Mouse (Mus musculus) midbrain, postnatal 0 days (tissue): Measurements from ENCODE around the gene Ldlrad1. TPM values are rescaled to one million over a fixed set of nuclear protein-coding genes. Genes with fewer than 3 reads are reported as not detected.

Experiments used
- ATAC-seq: fragments of 200-750 bp; cut with Nextera tagmentation; 2 replicates; pipeline ENCODE4 v1.8.0; 2017; ENCODE audit warnings: moderate number of reproducible peaks, mild to moderate bottlenecking, moderate TSS enrichment, moderate library complexity; ENCODE audit not compliant: low FRiP score
- DNase-seq: peaks from one replicate; pipeline ENCODE4 v3.0.0-alpha.2; 2015; ENCODE audit warnings: low spot score
- H3K27ac ChIP-seq: fragments of 300-500 bp; sonication (generic); 2 replicates; pipeline ENCODE4 v1.5.1; 2014; ENCODE audit warnings: low read depth, mild to moderate bottlenecking, low read length, mixed read lengths
- H3K27me3 ChIP-seq: fragments of 300-500 bp; sonication (generic); 2 replicates; pipeline ENCODE4 v1.6.1; 2014; ENCODE audit warnings: low read length, control low read depth, mixed read lengths; ENCODE audit not compliant: insufficient read depth
- H3K36me3 ChIP-seq: fragments of 300-500 bp; sonication (generic); 2 replicates; pipeline ENCODE4 v1.6.1; 2014; ENCODE audit warnings: low read length, control low read depth, mixed read lengths; ENCODE audit not compliant: insufficient read depth
- H3K4me1 ChIP-seq: fragments of 300-500 bp; sonication (generic); 2 replicates; pipeline ENCODE4 v1.6.1; 2014; ENCODE audit warnings: mild to moderate bottlenecking, control low read depth, antibody characterized with exemption, low read length, mixed read lengths; ENCODE audit not compliant: insufficient read depth
- H3K4me2 ChIP-seq: fragments of 300-500 bp; sonication (generic); 2 replicates; pipeline ENCODE4 v1.6.1; 2014; ENCODE audit warnings: low read depth, mild to moderate bottlenecking, low read length, mixed read lengths; ENCODE audit not compliant: poor library complexity, severe bottlenecking
- H3K4me3 ChIP-seq: fragments of 300-500 bp; sonication (generic); 2 replicates; pipeline ENCODE4 v1.5.1; 2014; ENCODE audit warnings: low read depth, mild to moderate bottlenecking, low read length, moderate library complexity
- H3K9ac ChIP-seq: fragments of 300-500 bp; sonication (generic); replicated peaks from 2 replicates; pipeline ENCODE4 v1.6.1; 2014; ENCODE audit warnings: mild to moderate bottlenecking, low read length, moderate library complexity, mixed read lengths; ENCODE audit not compliant: poor library complexity, severe bottlenecking
- H3K9me3 ChIP-seq: fragments of 300-500 bp; sonication (generic); 2 replicates; pipeline ENCODE4 v1.6.1; 2016; ENCODE audit warnings: low read length, control low read depth
- CTCF ChIP-seq: IDR thresholded peaks from 2 replicates; pipeline ENCODE4 v1.5.1; 2016; ENCODE audit warnings: antibody characterized with exemption, mild to moderate bottlenecking
- WGBS: fragments of 180-500 bp; shearing (Covaris S2); extraction: QIAGEN DNeasy Blood & Tissue Kit; methylation state at CpG from one replicate; pipeline ENCODE4 v1.1.7; 2014; 5-methylcytosine and 5-hydroxymethylcytosine counted together
- polyA plus RNA-seq: library from polyadenylated mRNA; unstranded; fragments of >200 nt; fragmentation: Nextera tagmentation; extraction: Ambion mirVana; gene quantifications from 2 replicates; pipeline ENCODE4 v1.2.1, GENCODE M21; 2015
- total RNA-seq: library from RNA; depleted of rRNA; stranded (reverse); fragments of >200 nt; gene quantifications from 2 replicates; pipeline ENCODE4 v1.2.3, GENCODE M21; 2014

The Ldlrad1 gene
- total and polyA plus RNA-seq, 2 experiments from 2014 or later, result not detected

GRCm38 (mm10) chr4:107247110-107247509 lies 38.1 kb downstream of the Ldlrad1 start:
- DNase-seq, result no peak
- Histone ChIP-seq H3K9ac (no peak overlapping the region), H3K27me3 (no peaks in the 10 kb centered on the region), H3K4me3 (no peak overlapping the region), H3K9me3 (no peaks in the 10 kb centered on the region), H3K4me2 (no peak overlapping the region), H3K36me3 (peaks cover 4% of the 10 kb centered on the region; the same call in 1 of the 2 replicates), H3K27ac (no peak overlapping the region), H3K4me1 (peaks cover 5% of the 10 kb centered on the region; the same call in 1 of the 2 replicates)
- no peak for TF ChIP-seq CTCF
- no peak for ATAC-seq
- WGBS, result 83% methylated on average over 9 of the region's 9 CpGs

GRCm38 (mm10) chr4:107248061-107248460 lies 39.1 kb downstream of the Ldlrad1 start:
- H3K9me3 ChIP-seq, result no peaks in the 10 kb centered on the region
- DNase-seq, result no peak
- no peak overlapping the region for H3K4me3 ChIP-seq
- no peak overlapping the region for H3K27ac ChIP-seq
- peaks cover 4% of the 10 kb centered on the region; the same call in 1 of the 2 replicates for H3K36me3 ChIP-seq
- H3K4me2 ChIP-seq, result no peak overlapping the region
- H3K27me3 ChIP-seq, result no peaks in the 10 kb centered on the region
- 74% methylated on average over 3 of the region's 3 CpGs for WGBS
- no peak overlapping the region for H3K9ac ChIP-seq
- no peak for TF ChIP-seq CTCF
- ATAC-seq, result no peak
- peaks cover 5% of the 10 kb centered on the region; the same call in 1 of the 2 replicates for H3K4me1 ChIP-seq

GRCm38 (mm10) chr4:107249471-107249870 lies 40.5 kb downstream of the Ldlrad1 start:
- ATAC-seq, result no peak
- H3K27ac ChIP-seq, result no peak overlapping the region
- H3K4me2 ChIP-seq, result no peak overlapping the region
- H3K36me3 ChIP-seq, result 0 out of 2 replicates have a peak, but pooled peaks cover 4% of the 10 kb centered on the region
- H3K27me3 ChIP-seq, result no peaks in the 10 kb centered on the region
- no peaks in the 10 kb centered on the region for H3K9me3 ChIP-seq
- H3K9ac ChIP-seq, result no peak overlapping the region
- peaks cover 5% of the 10 kb centered on the region; the same call in 1 of the 2 replicates for H3K4me1 ChIP-seq
- 30% methylated on average over 2 of the region's 2 CpGs for WGBS
- no peak for DNase-seq
- no peak overlapping the region for H3K4me3 ChIP-seq
- no peak for TF ChIP-seq CTCF

- H3K27ac ChIP-seq, result no peak overlapping the region
- TF ChIP-seq CTCF, result peak; percentile 86
- no peaks in the 10 kb centered on the region for H3K27me3 ChIP-seq
- whole genome bisulfite sequencing, result 16% methylated on average over 4 of the region's 4 CpGs
- DNase-seq (peak; percentile 79), ATAC-seq (no peak)
- H3K36me3 ChIP-seq, result 0 out of 2 replicates have a peak, but pooled peaks cover 4% of the 10 kb centered on the region
- H3K4me2 ChIP-seq, result no peak overlapping the region
- H3K9me3 ChIP-seq, result no peaks in the 10 kb centered on the region
- no peak overlapping the region for H3K4me3 ChIP-seq
- peaks cover 5% of the 10 kb centered on the region; the same call in 1 of the 2 replicates for H3K4me1 ChIP-seq
- no peak overlapping the region for H3K9ac ChIP-seq
Measured at GRCm38 (mm10) chr4:107250494-107250893, 41.5 kb downstream of the Ldlrad1 start.

- H3K9ac ChIP-seq, result peak overlapping the region; percentile 84
- peak overlapping the region; percentile 62 for H3K4me2 ChIP-seq
- H3K27me3 ChIP-seq, result no peaks in the 10 kb centered on the region
- H3K36me3 ChIP-seq, result no peaks in the 10 kb centered on the region
- DNase-seq, result no peak
- WGBS, result under 1% methylated on average over 11 of the region's 11 CpGs
- ATAC-seq, result no peak
- peaks cover 5% of the 10 kb centered on the region; the same call in 1 of the 2 replicates for H3K4me1 ChIP-seq
- no peaks in the 10 kb centered on the region for H3K9me3 ChIP-seq
- H3K27ac ChIP-seq, result peak overlapping the region; percentile 85
- H3K4me3 ChIP-seq, result peak overlapping the region; percentile 89
- TF ChIP-seq CTCF, result no peak
Measured at GRCm38 (mm10) chr4:107252522-107252921, 43.5 kb downstream of the Ldlrad1 start.

- ATAC-seq (peak; percentile 94), DNase-seq (peak; percentile 95)
- WGBS, result under 1% methylated on average over 95 of the region's 101 CpGs
Measured at GRCm38 (mm10) chr4:107253125-107254091, 44.4 kb downstream of the Ldlrad1 start, which contains the start of the genes Lrrc42 and Hspb11. TSS of gene Lrrc42 (minus strand) at chr4:107253532. TSS of gene Hspb11 (plus strand) at chr4:107253593.

More at GRCm38 (mm10) chr4:107253125-107254091, 44.4 kb downstream of the Ldlrad1 start, which contains the start of the genes Lrrc42 and Hspb11:
- Histone ChIP-seq H3K4me1 (peaks cover 5% of the 10 kb centered on the region; the same call in 1 of the 2 replicates), H3K9me3 (no peaks in the 10 kb centered on the region), H3K27me3 (no peaks in the 10 kb centered on the region), H3K36me3 (no peaks in the 10 kb centered on the region), H3K4me3 (peak within 1 kb of the TSS; percentile 89), H3K4me2 (peak within 1 kb of the TSS; percentile 62), H3K27ac (peak within 1 kb of the TSS; percentile 85), H3K9ac (peak within 1 kb of the TSS; percentile 84)
- TF ChIP-seq CTCF, result peak; percentile 58
